Mouse (Mus musculus) T-helper 17 cell (primary cell): ENCODE results near the gene Hnrnpa3.

Source experiments
- in situ Hi-C, 2 experiments: fragments of 300-600 bp; cut with MboI, MseI; formaldehyde crosslinking; loops; 1 replicate in 1 of 2; 2 replicates in 1 of 2; pipeline ENCODE4 v1.15.1; 2025; ENCODE audit warnings: high pct_unique_total_duplicates in 2 of 2

Gene Hnrnpa3

GRCm38 (mm10) chr2:75658727-75659628 lies at the start of gene Hnrnpa3:
Hnrnpa3 (plus strand) TSS chr2:75659261.
- in situ Hi-C loops: loop anchor here (5.0 kb wide), 2 partner anchors 47 to 1762 kb away; no protein-coding TSS in a partner anchor

GRCm38 (mm10) chr2:75609971-75610370 lies 49.1 kb upstream of the Hnrnpa3 start:
- in situ Hi-C loops: loop anchor here (5.0 to 10.0 kb wide), 4 partner anchors 47 to 455 kb away; partner anchors contain the start of gene Hnrnpa3 (in 2 of the 2)

GRCm38 (mm10) chr2:75610602-75611001 lies 48.5 kb upstream of the Hnrnpa3 start:
- in situ Hi-C loops: loop anchor here (5.0 kb wide), 2 partner anchors 47 to 162 kb away; partner anchors contain the start of gene Hnrnpa3 (in 2 of the 2)

GRCm38 (mm10) chr2:75611041-75611805 lies 47.8 kb upstream of the Hnrnpa3 start:
- in situ Hi-C loops: loop anchor here (5.0 kb wide), 2 partner anchors 46 to 161 kb away; partner anchors contain the start of gene Hnrnpa3 (in 2 of the 2)

- in situ Hi-C loops: loop anchor here (5.0 kb wide), 2 partner anchors 45 to 160 kb away; partner anchors contain the start of gene Hnrnpa3 (in 2 of the 2)
Observed at GRCm38 (mm10) chr2:75612006-75612405, 47.1 kb upstream of the Hnrnpa3 start.

GRCm38 (mm10) chr2:75612981-75613567 lies 46.0 kb upstream of the Hnrnpa3 start:
- in situ Hi-C loops: loop anchor here (5.0 kb wide), 2 partner anchors 44 to 159 kb away; partner anchors contain the start of gene Hnrnpa3 (in 2 of the 2)

GRCm38 (mm10) chr2:75614577-75614976 lies 44.5 kb upstream of the Hnrnpa3 start:
- in situ Hi-C loops: loop anchor here (5.0 kb wide), 2 partner anchors 43 to 158 kb away; partner anchors contain the start of gene Hnrnpa3 (in 2 of the 2)

GRCm38 (mm10) chr2:75616911-75617310 lies 42.1 kb upstream of the Hnrnpa3 start:
- in situ Hi-C loops: loop anchor here in 1 of 2 experiments (5.0 kb wide), 1 partner anchor 355 kb away; no protein-coding TSS in a partner anchor

- in situ Hi-C loops: loop anchor here in 1 of 2 experiments (5.0 kb wide), 1 partner anchor 354 kb away; no protein-coding TSS in a partner anchor
Observed at GRCm38 (mm10) chr2:75618712-75619111, 40.3 kb upstream of the Hnrnpa3 start.

- in situ Hi-C loops: no loop called here
Observed at GRCm38 (mm10) chr2:75621873-75622654, 37.0 kb upstream of the Hnrnpa3 start.

- in situ Hi-C loops: no loop called here
Observed at GRCm38 (mm10) chr2:75625086-75625485, 34.0 kb upstream of the Hnrnpa3 start.

GRCm38 (mm10) chr2:75626597-75627440 lies 32.2 kb upstream of the Hnrnpa3 start:
- in situ Hi-C loops: no loop called here

- in situ Hi-C loops: no loop called here
Observed at GRCm38 (mm10) chr2:75628487-75628886, 30.6 kb upstream of the Hnrnpa3 start.

- in situ Hi-C loops: loop anchor here in 1 of 2 experiments (10.0 kb wide), 1 partner anchor 1727 kb away; no protein-coding TSS in a partner anchor
Observed at GRCm38 (mm10) chr2:75631421-75631820, 27.6 kb upstream of the Hnrnpa3 start.

- in situ Hi-C loops: loop anchor here in 1 of 2 experiments (10.0 kb wide), 1 partner anchor 1727 kb away; no protein-coding TSS in a partner anchor
Observed at GRCm38 (mm10) chr2:75632043-75632442, 27.0 kb upstream of the Hnrnpa3 start.

GRCm38 (mm10) chr2:75632721-75633181 lies 26.3 kb upstream of the Hnrnpa3 start:
- in situ Hi-C loops: loop anchor here in 1 of 2 experiments (10.0 kb wide), 1 partner anchor 1728 kb away; no protein-coding TSS in a partner anchor

- in situ Hi-C loops: loop anchor here in 1 of 2 experiments (10.0 kb wide), 1 partner anchor 1729 kb away; no protein-coding TSS in a partner anchor
Observed at GRCm38 (mm10) chr2:75633381-75633780, 25.7 kb upstream of the Hnrnpa3 start.

GRCm38 (mm10) chr2:75633784-75634183 lies 25.3 kb upstream of the Hnrnpa3 start:
- in situ Hi-C loops: loop anchor here in 1 of 2 experiments (10.0 kb wide), 1 partner anchor 1729 kb away; no protein-coding TSS in a partner anchor

- in situ Hi-C loops: loop anchor here in 1 of 2 experiments (10.0 kb wide), 1 partner anchor 1730 kb away; no protein-coding TSS in a partner anchor
Observed at GRCm38 (mm10) chr2:75634431-75634830, 24.6 kb upstream of the Hnrnpa3 start.
